13 mouse cellular contexts compared by ENCODE assay signal in genomic region chr4:147957141-147957540, GRCm38 (mm10). TPM values are rescaled to one million over a fixed set of nuclear protein-coding genes. Genes with fewer than 3 reads are reported as not detected.
DNase-seq lines count a peak whose midpoint lies in the region; ATAC-seq and TF ChIP-seq lines count a peak whose summit lies in the region.
"Had no signal": no experiment of that assay in that cellular context is flagged by ENCODE, and none has a peak within 500 bp of the region (broad histone marks: within the 10 kb centered on the region; RNA-seq: fewer than 3 reads in every experiment).

No protein-coding gene starts in this region.

- 39% methylated on average over 11 of the region's 11 CpGs for WGBS in kidney, embryonic 14.5 days
- WGBS in heart, adult 2 months: 39% methylated on average over 11 of the region's 11 CpGs

- no peak overlapping the region for H3K4me3 ChIP-seq in kidney, embryonic 14.5 days (ENCODE audit: low read length)
- H3K4me3 ChIP-seq in MEL (ENCODE audit: control insufficient read depth in 1 of 2, insufficient read depth in 1 of 2, low read depth in 2 of 2, low read length in 2 of 2): no peak overlapping the region
- H3K4me3 ChIP-seq in heart, adult 2 months: no peak overlapping the region
- H3K4me3 ChIP-seq: embryonic facial prominence, embryonic 12.5 days; hindbrain, embryonic 13.5 days; liver, embryonic 12.5 days; neural tube, embryonic 13.5 days had no signal

- no peak overlapping the region for H3K27ac ChIP-seq in kidney, embryonic 14.5 days (ENCODE audit: low read depth, low read length)
- H3K27ac ChIP-seq in MEL (ENCODE audit: control insufficient read depth, low read depth, low read length): no peak overlapping the region
- no peak overlapping the region for H3K27ac ChIP-seq in heart, adult 2 months
- H3K27ac ChIP-seq: embryonic facial prominence, embryonic 12.5 days; hindbrain, embryonic 13.5 days; liver, embryonic 12.5 days; neural tube, embryonic 13.5 days had no signal

- no peak for TF ChIP-seq EP300 in MEL (IDR thresholded peaks at IDR 0.05; ENCODE audit: low read depth in 1 of 2, low read length in 2 of 2)
- no peak for TF ChIP-seq EP300 in heart, adult 2 months (IDR thresholded peaks at IDR 0.05; ENCODE audit: insufficient read depth, low read depth, low read length)

- no peak for TF ChIP-seq CTCF in MEL (IDR thresholded peaks at IDR 0.05 in 2 of 3, conservative IDR thresholded peaks at IDR 0.05 in 1 of 3; ENCODE audit: control insufficient read depth in 1 of 3, insufficient read depth in 1 of 3, low read depth in 2 of 3, low read length in 3 of 3, poor library complexity in 1 of 3, severe bottlenecking in 1 of 3)
- no peak for TF ChIP-seq CTCF in heart, adult 2 months (IDR thresholded peaks at IDR 0.05)

- no peaks in the 10 kb centered on the region for H3K79me2 ChIP-seq in MEL (ENCODE audit: control insufficient read depth, insufficient read depth, low read length, poor library complexity)
- no peaks in the 10 kb centered on the region for H3K79me2 ChIP-seq in heart, adult 2 months (replicated peaks; ENCODE audit: control insufficient read depth, insufficient read depth, low read length)

- H3K4me2 ChIP-seq in kidney, embryonic 14.5 days (replicated peaks; ENCODE audit: low read depth, low read length): no peak overlapping the region
- H3K4me2 ChIP-seq: embryonic facial prominence, embryonic 12.5 days; hindbrain, embryonic 13.5 days; liver, embryonic 12.5 days; neural tube, embryonic 13.5 days had no signal

- no peak for ATAC-seq in kidney, embryonic 14.5 days (ENCODE audit: low FRiP score, low TSS enrichment)
- peak; percentile 72 for ATAC-seq in megakaryocyte-erythroid progenitor cell, adult 5-6 weeks (replicated peaks; ENCODE audit: low FRiP score, low TSS enrichment, poor library complexity, severe bottlenecking)
- ATAC-seq: liver, embryonic 12.5 days had no signal

- no peak overlapping the region for H3K9ac ChIP-seq in kidney, embryonic 14.5 days (ENCODE audit: low read depth, low read length)
- no peak overlapping the region for H3K9ac ChIP-seq in MEL (ENCODE audit: control insufficient read depth, low read depth, low read length, poor library complexity, severe bottlenecking)
- no peak overlapping the region for H3K9ac ChIP-seq in heart, adult 2 months (ENCODE audit: low read depth, low read length)
- H3K9ac ChIP-seq: embryonic facial prominence, embryonic 12.5 days; hindbrain, embryonic 13.5 days; liver, embryonic 12.5 days; neural tube, embryonic 13.5 days had no signal

- TF ChIP-seq RAD21 in MEL (IDR thresholded peaks at IDR 0.05; ENCODE audit: low read depth, low read length): no peak

- no peaks in the 10 kb centered on the region for H3K4me1 ChIP-seq in kidney, embryonic 14.5 days (ENCODE audit: control insufficient read depth, insufficient read depth, low read length)
- peaks cover 0 to 4% of the 10 kb centered on the region in 2 experiments; a peak in 1 of 4 replicates for H3K4me1 ChIP-seq in MEL (ENCODE audit: control insufficient read depth in 1 of 2, insufficient read depth in 2 of 2, low read length in 2 of 2)
- H3K4me1 ChIP-seq in heart, adult 2 months (ENCODE audit: control insufficient read depth, insufficient read depth, low read length): no peaks in the 10 kb centered on the region
- H3K4me1 ChIP-seq: embryonic facial prominence, embryonic 12.5 days; hindbrain, embryonic 13.5 days; liver, embryonic 12.5 days; neural tube, embryonic 13.5 days had no signal

- no peaks in the 10 kb centered on the region for H3K9me3 ChIP-seq in kidney, embryonic 14.5 days (ENCODE audit: control insufficient read depth, low read length)
- H3K9me3 ChIP-seq in MEL (replicated peaks; ENCODE audit: insufficient read depth, low read length): no peaks in the 10 kb centered on the region
- H3K9me3 ChIP-seq: embryonic facial prominence, embryonic 12.5 days; hindbrain, embryonic 13.5 days; liver, embryonic 12.5 days; neural tube, embryonic 13.5 days had no signal

- intact Hi-C loops in heart, adult 2 months (cut with DNase I): no loop called here

- no peak for TF ChIP-seq POLR2A in MEL (IDR thresholded peaks at IDR 0.05; ENCODE audit: control insufficient read depth in 1 of 2, insufficient read depth in 1 of 2, low read depth in 1 of 2, low read length in 2 of 2, poor library complexity in 1 of 2)
- TF ChIP-seq POLR2A in heart, adult 2 months (IDR thresholded peaks at IDR 0.05; ENCODE audit: insufficient read depth, low read depth, low read length): no peak

- DNase-seq in kidney, postnatal 25 days: peak; percentile 20 to 30
- peak; percentile 63 for DNase-seq in MEL (ENCODE audit: low read depth, low spot score)
- DNase-seq in embryo, embryonic 10 days (ENCODE audit: low spot score): peak; percentile 85
- no peak for DNase-seq in urinary bladder, postnatal 14 days (ENCODE audit: low spot score)
- no peak for DNase-seq in heart, adult 2 months
- DNase-seq: heart, adult 18-20 months had no signal

- H3K27me3 ChIP-seq in kidney, embryonic 14.5 days (ENCODE audit: control insufficient read depth, insufficient read depth, low read length): no peaks in the 10 kb centered on the region
- H3K27me3 ChIP-seq in MEL (ENCODE audit: control insufficient read depth in 1 of 2, insufficient read depth in 2 of 2, low read length in 2 of 2): no peaks in the 10 kb centered on the region
- no peaks in the 10 kb centered on the region for H3K27me3 ChIP-seq in heart, adult 2 months (ENCODE audit: control insufficient read depth, insufficient read depth, low read length)
- H3K27me3 ChIP-seq: embryonic facial prominence, embryonic 12.5 days; hindbrain, embryonic 13.5 days; neural tube, embryonic 13.5 days had no signal

- no peaks in the 10 kb centered on the region for H3K36me3 ChIP-seq in kidney, embryonic 14.5 days (ENCODE audit: control insufficient read depth, insufficient read depth, low read length)
- peaks cover 0 to 2% of the 10 kb centered on the region in 2 experiments; a peak in 1 of 4 replicates for H3K36me3 ChIP-seq in MEL (ENCODE audit: control insufficient read depth in 1 of 2, insufficient read depth in 2 of 2, low read length in 2 of 2)
- H3K36me3 ChIP-seq in heart, adult 2 months (ENCODE audit: control insufficient read depth, insufficient read depth, low read length): no peaks in the 10 kb centered on the region
- H3K36me3 ChIP-seq: embryonic facial prominence, embryonic 12.5 days; liver, embryonic 12.5 days had no signal

TF ChIP-seq in MEL, 35 proteins besides CTCF, POLR2A, EP300 and RAD21 (continues in another document):
- TF ChIP-seq SIN3A (IDR thresholded peaks at IDR 0.05; ENCODE audit: low read length) (peak; percentile 53; the same call in 1 of the 2 replicates), MXI1 (IDR thresholded peaks at IDR 0.05; ENCODE audit: low read depth, low read length) (peak; percentile 38; the same call in 1 of the 2 replicates), MAZ (IDR thresholded peaks at IDR 0.05; ENCODE audit: low read depth, low read length) (no peak)

RNA-seq across cellular contexts. Expression of gene 2510039O18Rik, which starts 16.4 kb away (rescaled TPM):
- polyA plus RNA-seq in kidney, embryonic 14.5 days (2014; fragmentation: Nextera tagmentation; extraction: Ambion mirVana): 19.0 and 22.1 TPM in 2 replicates
- 41.3 and 48.3 TPM in 2 replicates for total RNA-seq in MEL (2012; rRNA removed)
- polyA plus RNA-seq in MEL (2012; ENCODE audit: insufficient read depth in 1 of 2, insufficient read length in 2 of 2, low read depth in 1 of 2, low replicate concordance in 2 of 2, missing spikeins in 1 of 2): 10 to 100 TPM in 1 of 2 experiments, not detected in 1; 59.9 TPM
- 22.5 and 23.7 TPM in 2 replicates for total RNA-seq in megakaryocyte-erythroid progenitor cell, adult 5-6 weeks (2014; fragmentation: Nextera tagmentation)
- 21.4 and 27.4 TPM in 2 replicates for total RNA-seq in megakaryocyte-erythroid progenitor cell, adult 5-6 weeks (2017)
- 10 to 100 TPM; 38.9 to 41.9 TPM for total RNA-seq in heart, adult 2 months (2021)
- 41.2 and 42.3 TPM in 2 replicates for polyA plus RNA-seq in heart, adult 2 months (2012; rRNA removed)

RNA-seq across cellular contexts. Expression of gene Plod1, which starts 20.6 kb away (rescaled TPM):
- 28.5 and 40.7 TPM in 2 replicates for polyA plus RNA-seq in kidney, embryonic 14.5 days (2014; fragmentation: Nextera tagmentation; extraction: Ambion mirVana)
- 7.2 and 8.2 TPM in 2 replicates for total RNA-seq in MEL (2012; rRNA removed)
- 10 to 100 TPM in 1 of 2 experiments, not detected in 1; 20.8 TPM for polyA plus RNA-seq in MEL (2012; ENCODE audit: insufficient read depth in 1 of 2, insufficient read length in 2 of 2, low read depth in 1 of 2, low replicate concordance in 2 of 2, missing spikeins in 1 of 2)
- 1.3 and 5.4 TPM in 2 replicates for total RNA-seq in megakaryocyte-erythroid progenitor cell, adult 5-6 weeks (2014; fragmentation: Nextera tagmentation)
- total RNA-seq in megakaryocyte-erythroid progenitor cell, adult 5-6 weeks (2017): 1.8 and 2.9 TPM in 2 replicates
- 10 to 100 TPM; 62.4 to 65.8 TPM for total RNA-seq in heart, adult 2 months (2021)
- 88.6 and 123 TPM in 2 replicates for polyA plus RNA-seq in heart, adult 2 months (2012; rRNA removed)

RNA-seq across cellular contexts. Expression of gene Nppb, which starts 28.4 kb away (rescaled TPM):
- not detected in 2 replicates for polyA plus RNA-seq in kidney, embryonic 14.5 days (2014; fragmentation: Nextera tagmentation; extraction: Ambion mirVana)
- total RNA-seq in MEL (2012; rRNA removed): not detected in 2 replicates
- polyA plus RNA-seq in MEL (2012; ENCODE audit: insufficient read depth in 1 of 2, insufficient read length in 2 of 2, low read depth in 1 of 2, low replicate concordance in 2 of 2, missing spikeins in 1 of 2): not detected
- not detected in 2 replicates for total RNA-seq in megakaryocyte-erythroid progenitor cell, adult 5-6 weeks (2014; fragmentation: Nextera tagmentation)
- not detected in 2 replicates for total RNA-seq in megakaryocyte-erythroid progenitor cell, adult 5-6 weeks (2017)
- total RNA-seq in heart, adult 2 months (2021): 100 to 1,000 TPM; 117 to 262 TPM
- 204 and 212 TPM in 2 replicates for polyA plus RNA-seq in heart, adult 2 months (2012; rRNA removed)
- polyA plus RNA-seq: embryonic facial prominence, embryonic 12.5 days; liver, embryonic 12.5 days; testis, adult 2 months had no signal

RNA-seq across cellular contexts. Expression of gene Nppa, which starts 43.4 kb away (rescaled TPM):
- polyA plus RNA-seq in kidney, embryonic 14.5 days (2014; fragmentation: Nextera tagmentation; extraction: Ambion mirVana): 0.45 TPM in 1 of 2 replicates, not detected in the other
- not detected in 2 replicates for total RNA-seq in MEL (2012; rRNA removed)
- under 1 TPM in 1 of 2 experiments, not detected in 1; 0.26 TPM for polyA plus RNA-seq in MEL (2012; ENCODE audit: insufficient read depth in 1 of 2, insufficient read length in 2 of 2, low read depth in 1 of 2, low replicate concordance in 2 of 2, missing spikeins in 1 of 2)
- total RNA-seq in megakaryocyte-erythroid progenitor cell, adult 5-6 weeks (2014; fragmentation: Nextera tagmentation): not detected in 2 replicates
- not detected in 2 replicates for total RNA-seq in megakaryocyte-erythroid progenitor cell, adult 5-6 weeks (2017)
- total RNA-seq in heart, adult 2 months (2021): 1,000 to 10,000 TPM; 1,237 to 1,820 TPM
- 4,085 and 4,474 TPM in 2 replicates for polyA plus RNA-seq in heart, adult 2 months (2012; rRNA removed)
- polyA plus RNA-seq: testis, adult 2 months had no signal

RNA-seq across cellular contexts. Expression of gene Mfn2, which starts 52.6 kb away (rescaled TPM):
- polyA plus RNA-seq in kidney, embryonic 14.5 days (2014; fragmentation: Nextera tagmentation; extraction: Ambion mirVana): 12.1 and 31.0 TPM in 2 replicates
- total RNA-seq in MEL (2012; rRNA removed): 16.0 and 19.0 TPM in 2 replicates
- polyA plus RNA-seq in MEL (2012; ENCODE audit: insufficient read depth in 1 of 2, insufficient read length in 2 of 2, low read depth in 1 of 2, low replicate concordance in 2 of 2, missing spikeins in 1 of 2): 10 to 100 TPM in 1 of 2 experiments, not detected in 1; 32.8 TPM
- total RNA-seq in megakaryocyte-erythroid progenitor cell, adult 5-6 weeks (2014; fragmentation: Nextera tagmentation): 26.1 and 28.1 TPM in 2 replicates
- 22.2 and 32.1 TPM in 2 replicates for total RNA-seq in megakaryocyte-erythroid progenitor cell, adult 5-6 weeks (2017)
- 100 to 1,000 TPM; 626 to 697 TPM for total RNA-seq in heart, adult 2 months (2021)
- 395 and 619 TPM in 2 replicates for polyA plus RNA-seq in heart, adult 2 months (2012; rRNA removed)

Comparison
In these comparisons a context has a peak if more than half of its experiments do, and no peak if none do; other contexts are left out.
1. DNase-seq: peak in kidney, postnatal 25 days (2 of 2), MEL (single experiment) and embryo, embryonic 10 days (single experiment); none in urinary bladder, postnatal 14 days (single experiment) and heart, adult 2 months (0 of 2).
2. RNA of gene Nppb, which starts 28.4 kb away (total RNA-seq): 117 to 262 TPM in heart, adult 2 months; not detected in MEL and not detected in megakaryocyte-erythroid progenitor cell, adult 5-6 weeks; every median in the first group is over 100 times any median in the second.